Mouse (Mus musculus) bone marrow macrophage, adult 2 months (primary cell): ENCODE data around the gene Kirrel.

ENCODE experiments used
- CTCF ChIP-seq: IDR thresholded peaks from 2 replicates; pipeline ENCODE4 v1.5.1; 2012; ENCODE audit warnings: low read depth, mild to moderate bottlenecking, low read length, moderate library complexity
- POLR2A ChIP-seq: IDR thresholded peaks from 2 replicates; pipeline ENCODE4 v1.6.1; 2012; ENCODE audit warnings: mild to moderate bottlenecking, low read depth, low read length, borderline replicate concordance

DNA sequence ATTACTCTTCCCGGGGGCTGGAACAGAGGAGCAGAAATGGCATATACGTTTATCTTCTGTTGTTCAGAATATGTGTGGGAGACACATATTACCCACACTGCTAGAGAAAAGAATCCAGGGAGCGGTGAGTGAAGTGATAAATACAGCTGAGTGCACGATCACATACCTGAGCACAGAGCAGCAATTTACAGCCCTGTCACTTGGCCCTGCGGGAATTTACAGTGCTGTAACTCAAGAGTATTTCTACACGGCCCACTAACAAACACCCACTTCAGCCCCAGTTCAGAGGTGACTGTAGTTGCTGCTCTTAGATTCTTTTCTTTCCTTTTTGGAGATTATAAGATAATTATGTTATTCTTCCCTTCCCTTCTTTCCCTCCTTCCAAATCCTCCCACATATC lies 18.8 kb upstream of the Kirrel start:
- TF ChIP-seq POLR2A, result no peak
- no peak for TF ChIP-seq CTCF
